Mouse (Mus musculus): ENCODE measurements around the gene Ireb2. TPM values are rescaled to one million over a fixed set of nuclear protein-coding genes. Genes with fewer than 3 reads are reported as not detected.

Ireb2 gene
- total and polyA plus RNA-seq, 3 experiments: 13.8 to 26.4 (median 25.1) TPM

DNA sequence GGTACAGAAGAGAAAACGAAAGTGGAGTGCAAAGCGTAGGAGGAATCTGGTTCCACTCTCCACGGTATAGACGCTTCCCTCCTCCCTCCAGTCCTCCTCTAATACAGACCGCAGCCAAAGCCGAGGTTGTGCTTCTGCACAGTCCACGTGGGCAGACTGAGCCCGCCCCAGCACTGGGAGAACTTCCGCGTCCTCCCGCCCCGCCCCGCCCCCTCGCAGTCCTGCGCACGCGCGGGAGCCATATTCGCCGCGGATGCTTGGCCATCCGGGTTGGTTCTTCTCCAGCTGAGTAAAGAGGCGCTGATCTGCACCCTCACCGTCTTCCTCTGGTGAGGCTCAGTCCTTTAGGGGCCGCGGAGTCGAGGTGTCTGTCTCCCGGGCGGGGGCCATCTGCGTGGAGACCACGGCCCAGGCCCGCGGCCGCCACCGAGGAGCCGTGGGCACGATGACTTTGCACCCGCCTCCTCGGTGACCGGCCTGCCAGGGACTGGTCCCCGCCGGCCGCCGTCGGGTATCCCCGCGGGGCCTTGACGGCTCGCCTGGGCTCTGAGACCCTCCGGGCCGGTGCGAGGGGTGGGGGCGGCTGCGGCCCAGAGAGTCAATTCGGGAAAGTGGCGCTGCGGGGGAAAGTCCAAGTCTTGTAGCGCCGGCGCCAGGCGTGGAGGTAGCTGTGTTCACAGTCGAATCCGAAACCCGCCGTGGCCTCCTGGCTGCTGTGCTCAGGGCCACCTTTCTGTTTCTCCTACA lies 87.2 kb downstream of the Ireb2 start, which contains the start of the genes Psma4 and AY074887 (continued):
- TF ChIP-seq CTCF (IDR thresholded peaks at IDR 0.05 in 2 of 3, conservative IDR thresholded peaks at IDR 0.05 in 1 of 3; ENCODE audit: control insufficient read depth in 1 of 3, insufficient read depth in 1 of 3, low read depth in 2 of 3, low read length in 3 of 3, poor library complexity in 1 of 3, severe bottlenecking in 1 of 3): no peak
- peak in 1 of 2 experiments; percentile 52; a peak in 1 of 4 replicates for TF ChIP-seq USF2 (IDR thresholded peaks at IDR 0.05; ENCODE audit: borderline replicate concordance in 1 of 2, insufficient read depth in 1 of 2, low read depth in 1 of 2, low read length in 2 of 2)
- no peak for TF ChIP-seq JUND (IDR thresholded peaks at IDR 0.05; ENCODE audit: low read depth, low read length)

DNA sequence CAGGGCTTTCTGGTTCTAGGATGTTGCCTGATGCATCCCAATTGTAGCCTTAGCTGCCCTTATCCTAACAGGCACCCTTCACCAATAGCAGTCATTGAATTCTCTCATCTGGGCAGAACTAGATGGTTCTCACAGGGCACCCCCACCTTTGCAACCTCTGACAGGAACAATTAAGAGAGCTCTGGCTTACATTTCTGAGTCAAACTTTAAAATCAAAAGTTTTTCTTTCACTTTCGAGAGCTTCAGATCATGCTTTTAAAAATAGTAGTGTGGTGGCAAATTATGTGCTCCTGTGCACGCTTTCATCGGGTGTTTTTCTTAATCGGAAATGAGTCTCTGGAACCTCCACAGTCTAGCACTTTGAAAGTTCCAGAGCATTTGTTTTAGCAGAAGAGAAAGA lies 97.5 kb downstream of the Ireb2 start:
- Histone ChIP-seq H3K9ac (ENCODE audit: control insufficient read depth, low read depth, low read length, poor library complexity, severe bottlenecking) (no peak overlapping the region), H3K79me2 (ENCODE audit: control insufficient read depth, insufficient read depth, low read length, poor library complexity) (no peaks in the 10 kb centered on the region), H3K36me3 (ENCODE audit: control insufficient read depth in 1 of 2, insufficient read depth in 2 of 2, low read length in 2 of 2) (peaks cover 5 to 7% of the 10 kb centered on the region in 2 experiments; a peak in 3 of 4 replicates), H3K4me3 (ENCODE audit: control insufficient read depth in 1 of 2, insufficient read depth in 1 of 2, low read depth in 2 of 2, low read length in 2 of 2) (no peak overlapping the region), H3K4me1 (ENCODE audit: control insufficient read depth in 1 of 2, insufficient read depth in 2 of 2, low read length in 2 of 2) (no peaks in the 10 kb centered on the region; a peak in 1 of 4 replicates), H3K27ac (ENCODE audit: control insufficient read depth, low read depth, low read length) (no peak overlapping the region), H3K27me3 (ENCODE audit: control insufficient read depth in 1 of 2, insufficient read depth in 2 of 2, low read length in 2 of 2) (no peaks in the 10 kb centered on the region), H3K9me3 (replicated peaks; ENCODE audit: insufficient read depth, low read length) (no peaks in the 10 kb centered on the region)
- TF ChIP-seq POLR2AphosphoS2 (IDR thresholded peaks at IDR 0.05; ENCODE audit: low read length): no peak
- no peak for TF ChIP-seq ZKSCAN1 (IDR thresholded peaks at IDR 0.05; ENCODE audit: low read depth, low read length)
- no peak for TF ChIP-seq SMC3 (IDR thresholded peaks at IDR 0.05; ENCODE audit: low read depth, low read length)
- no peak for TF ChIP-seq POLR2AphosphoS5 (IDR thresholded peaks at IDR 0.05; ENCODE audit: borderline replicate concordance, low read depth, low read length)
- no peak for TF ChIP-seq NRF1 (IDR thresholded peaks at IDR 0.05; ENCODE audit: insufficient read depth, low read depth, low read length, poor library complexity, severe bottlenecking)
- no peak for TF ChIP-seq CHD2 (IDR thresholded peaks at IDR 0.05; ENCODE audit: low read length)
- no peak for TF ChIP-seq BHLHE40 (IDR thresholded peaks at IDR 0.05; ENCODE audit: borderline replicate concordance, low read depth, low read length)
- TF ChIP-seq KAT2A (conservative IDR thresholded peaks at IDR 0.05; ENCODE audit: low read depth, low read length): no peak
- TF ChIP-seq ZNF384 (IDR thresholded peaks at IDR 0.05; ENCODE audit: low read depth, low read length): no peak
- TF ChIP-seq CHD1 (IDR thresholded peaks at IDR 0.05; ENCODE audit: low read depth, low read length): no peak
- TF ChIP-seq MEF2A (IDR thresholded peaks at IDR 0.05; ENCODE audit: extremely low read depth, insufficient replicate concordance, low read depth, low read length, poor library complexity, severe bottlenecking): no peak
- no peak for DNase-seq (ENCODE audit: low read depth, low spot score)

Other genes with a start within 250 kb of the Ireb2 start
- 8.3 and 11.9 TPM in 2 replicates for gene Acsbg1, start 201.9 kb upstream of the Ireb2 start, total RNA-seq (2012; rRNA removed)
- 1 to 10 TPM in 1 of 2 experiments, not detected in 1; 8.8 TPM for gene Acsbg1, start 201.9 kb upstream of the Ireb2 start, polyA plus RNA-seq (2012; ENCODE audit: insufficient read depth in 1 of 2, insufficient read length in 2 of 2, low read depth in 1 of 2, low replicate concordance in 2 of 2, missing spikeins in 1 of 2)
- gene Dnaja4, start 164.9 kb upstream of the Ireb2 start, total RNA-seq (2012; rRNA removed): 7.5 and 10.9 TPM in 2 replicates
- 10 to 100 TPM in 1 of 2 experiments, not detected in 1; 13.0 TPM for gene Dnaja4, start 164.9 kb upstream of the Ireb2 start, polyA plus RNA-seq (2012; ENCODE audit: insufficient read depth in 1 of 2, insufficient read length in 2 of 2, low read depth in 1 of 2, low replicate concordance in 2 of 2, missing spikeins in 1 of 2)
- gene Wdr61, start 129.3 kb upstream of the Ireb2 start, total RNA-seq (2012; rRNA removed): 209 and 217 TPM in 2 replicates
- 100 to 1,000 TPM in 1 of 2 experiments, not detected in 1; 182 TPM for gene Wdr61, start 129.3 kb upstream of the Ireb2 start, polyA plus RNA-seq (2012; ENCODE audit: insufficient read depth in 1 of 2, insufficient read length in 2 of 2, low read depth in 1 of 2, low replicate concordance in 2 of 2, missing spikeins in 1 of 2)
- not detected in 2 replicates for gene Crabp1, start 99.0 kb upstream of the Ireb2 start, total RNA-seq (2012; rRNA removed)
- not detected for gene Crabp1, start 99.0 kb upstream of the Ireb2 start, polyA plus RNA-seq (2012; ENCODE audit: insufficient read depth in 1 of 2, insufficient read length in 2 of 2, low read depth in 1 of 2, low replicate concordance in 2 of 2, missing spikeins in 1 of 2)
- gene Hykk, start 53.5 kb downstream of the Ireb2 start, total RNA-seq (2012; rRNA removed): not detected in 2 replicates
- gene Hykk, start 53.5 kb downstream of the Ireb2 start, polyA plus RNA-seq (2012; ENCODE audit: insufficient read depth in 1 of 2, insufficient read length in 2 of 2, low read depth in 1 of 2, low replicate concordance in 2 of 2, missing spikeins in 1 of 2): not detected
- gene Psma4, start 87.0 kb downstream of the Ireb2 start, total RNA-seq (2012; rRNA removed): 319 and 353 TPM in 2 replicates
- gene Psma4, start 87.0 kb downstream of the Ireb2 start, polyA plus RNA-seq (2012; ENCODE audit: insufficient read depth in 1 of 2, insufficient read length in 2 of 2, low read depth in 1 of 2, low replicate concordance in 2 of 2, missing spikeins in 1 of 2): 100 to 1,000 TPM; 310 to 764 TPM
- gene AY074887, start 87.2 kb downstream of the Ireb2 start, total RNA-seq (2012; rRNA removed): not detected in 2 replicates
- under 1 TPM in 1 of 2 experiments, not detected in 1; 0.32 TPM for gene AY074887, start 87.2 kb downstream of the Ireb2 start, polyA plus RNA-seq (2012; ENCODE audit: insufficient read depth in 1 of 2, insufficient read length in 2 of 2, low read depth in 1 of 2, low replicate concordance in 2 of 2, missing spikeins in 1 of 2)
- not detected in 2 replicates for gene Chrna5, start 117.1 kb downstream of the Ireb2 start, total RNA-seq (2012; rRNA removed)
- gene Chrna5, start 117.1 kb downstream of the Ireb2 start, polyA plus RNA-seq (2012; ENCODE audit: insufficient read depth in 1 of 2, insufficient read length in 2 of 2, low read depth in 1 of 2, low replicate concordance in 2 of 2, missing spikeins in 1 of 2): not detected
- gene Chrna3, start 162.8 kb downstream of the Ireb2 start, total RNA-seq (2012; rRNA removed): not detected in 2 replicates
- not detected for gene Chrna3, start 162.8 kb downstream of the Ireb2 start, polyA plus RNA-seq (2012; ENCODE audit: insufficient read depth in 1 of 2, insufficient read length in 2 of 2, low read depth in 1 of 2, low replicate concordance in 2 of 2, missing spikeins in 1 of 2)
- not detected in 2 replicates for gene Chrnb4, start 185.0 kb downstream of the Ireb2 start, total RNA-seq (2012; rRNA removed)
- gene Chrnb4, start 185.0 kb downstream of the Ireb2 start, polyA plus RNA-seq (2012; ENCODE audit: insufficient read depth in 1 of 2, insufficient read length in 2 of 2, low read depth in 1 of 2, low replicate concordance in 2 of 2, missing spikeins in 1 of 2): under 1 TPM in 1 of 2 experiments, not detected in 1; 0.01 TPM

Measured in MEL (cell line).